Mouse (Mus musculus) spleen, adult 10 weeks (tissue): ENCODE results near the gene Cryzl1. TPM values are rescaled to one million over a fixed set of nuclear protein-coding genes. Genes with fewer than 3 reads are reported as not detected.

Source experiments
- polyA plus RNA-seq: library from polyadenylated mRNA; stranded (reverse); fragments of 350-450 nt; fragmentation: Illumina TruSeq; extraction: RNeasy Lipid Tissue Mini Kit (QIAGEN cat#74804); gene quantifications from one replicate; pipeline ENCODE4 v1.2.3, GENCODE M21; 2015; ENCODE audit warnings: low replicate concordance; ENCODE audit not compliant: insufficient read depth

The Cryzl1 gene
- polyA plus RNA-seq: 50.3 TPM

GRCm38 (mm10) chr16:91728123-91729065 is at the start of gene Cryzl1:
Cryzl1 (minus strand) TSS chr16:91728975.

GRCm38 (mm10) chr16:91729066-91729482 is 299 bp upstream of the Cryzl1 start, which contains the start of gene Itsn1:
Itsn1 (plus strand) TSS chr16:91729281.

GRCm38 (mm10) chr16:91688619-91689334 is 40.0 kb downstream of the Cryzl1 start, which contains the start of gene Donson:
Donson (minus strand) TSS chr16:91688770.

GRCm38 (mm10) chr16:91647461-91648219 is 81.1 kb downstream of the Cryzl1 start, which contains the start of gene Son:
Son (plus strand) TSS chr16:91647506.

GRCm38 (mm10) chr16:91646681-91647419 is 81.9 kb downstream of the Cryzl1 start, which contains the start of gene Gart:
Gart (minus strand) TSS chr16:91646952.

Other genes with a start within 250 kb of the Cryzl1 start
- gene Ifnar1, start 243.7 kb downstream of the Cryzl1 start, polyA plus RNA-seq: 111 TPM
- gene Ifngr2, start 181.9 kb downstream of the Cryzl1 start, polyA plus RNA-seq: 82.4 TPM
- 43.4 TPM for gene Tmem50b, start 131.2 kb downstream of the Cryzl1 start, polyA plus RNA-seq
- 4.0 TPM for gene Dnajc28, start 109.9 kb downstream of the Cryzl1 start, polyA plus RNA-seq
- gene Gart, start 82.0 kb downstream of the Cryzl1 start, polyA plus RNA-seq: 41.2 TPM
- gene Son, start 81.5 kb downstream of the Cryzl1 start, polyA plus RNA-seq: 740 TPM
- 73.7 TPM for gene Donson, start 40.2 kb downstream of the Cryzl1 start, polyA plus RNA-seq
- 28.2 TPM for gene Itsn1, start 306 bp upstream of the Cryzl1 start, polyA plus RNA-seq